In genomic region chr11:96290705-96291355, GRCm38 (mm10) we compare ENCODE assay signal across 28 mouse cellular contexts. TPM values are rescaled to one million over a fixed set of nuclear protein-coding genes. Genes with fewer than 3 reads are reported as not detected.
A peak's percentile ranks its signal among the peaks of the same experiment; 100 is the strongest.
DNase-seq lines count a peak whose midpoint lies in the region; ATAC-seq and TF ChIP-seq lines count a peak whose summit lies in the region.
"Had no signal": no experiment of that assay in that cellular context is flagged by ENCODE, and none has a peak within 500 bp of the region (broad histone marks: within the 10 kb centered on the region; RNA-seq: fewer than 3 reads in every experiment).

No protein-coding gene starts in this region.

- H3K27me3 ChIP-seq in intestine, embryonic 14.5 days (replicated peaks; ENCODE audit: control insufficient read depth, insufficient read depth, low read length), result peaks cover 73% of the 10 kb centered on the region
- H3K27me3 ChIP-seq in intestine, embryonic 16.5 days (replicated peaks; ENCODE audit: control insufficient read depth, insufficient read depth, low read length), result peaks cover 37% of the 10 kb centered on the region
- no peaks in the 10 kb centered on the region for H3K27me3 ChIP-seq in kidney, embryonic 16.5 days (ENCODE audit: insufficient read depth, low read length)
- H3K27me3 ChIP-seq in kidney, postnatal 0 days (ENCODE audit: insufficient read depth, low read length), result no peaks in the 10 kb centered on the region
- H3K27me3 ChIP-seq in neural tube, embryonic 14.5 days (ENCODE audit: control insufficient read depth, insufficient read depth, low read length), result no peaks in the 10 kb centered on the region

- no peak for TF ChIP-seq CTCF in kidney, postnatal 0 days (IDR thresholded peaks at IDR 0.05; ENCODE audit: low read depth)

- peak overlapping the region; percentile 20 for H3K9ac ChIP-seq in intestine, embryonic 14.5 days (ENCODE audit: low read length)
- H3K9ac ChIP-seq in intestine, embryonic 16.5 days (ENCODE audit: low read depth, low read length), result no peak overlapping the region
- H3K9ac ChIP-seq in kidney, embryonic 16.5 days (replicated peaks; ENCODE audit: low read length), result peak overlapping the region; percentile 99
- H3K9ac ChIP-seq in kidney, postnatal 0 days (ENCODE audit: low read depth, low read length), result peak overlapping the region; percentile 98
- H3K9ac ChIP-seq in neural tube, embryonic 14.5 days (replicated peaks; ENCODE audit: low read depth, low read length), result peak overlapping the region; percentile 100
- H3K9ac ChIP-seq: heart, embryonic 12.5 days; liver, embryonic 14.5 days; lung, embryonic 14.5 days; midbrain, embryonic 13.5 days had no signal

- no peak for ATAC-seq in intestine, embryonic 14.5 days (replicated peaks; ENCODE audit: low FRiP score, low TSS enrichment, low read depth)
- ATAC-seq in intestine, embryonic 16.5 days, result no peak
- no peak for ATAC-seq in kidney, embryonic 16.5 days (ENCODE audit: low FRiP score, low TSS enrichment)
- ATAC-seq in kidney, postnatal 0 days (replicated peaks; ENCODE audit: low FRiP score, low read depth), result no peak
- ATAC-seq in neural tube, embryonic 14.5 days (ENCODE audit: low read depth), result no peak
- ATAC-seq: activated CD4-positive, CD25-positive, alpha-beta regulatory T cell, adult 4 months; forebrain, embryonic 14.5 days; midbrain, embryonic 13.5 days had no signal

- H3K9me3 ChIP-seq in intestine, embryonic 14.5 days (ENCODE audit: control insufficient read depth, low read length), result no peaks in the 10 kb centered on the region
- H3K9me3 ChIP-seq in intestine, embryonic 16.5 days (ENCODE audit: control insufficient read depth, low read length), result no peaks in the 10 kb centered on the region
- no peaks in the 10 kb centered on the region for H3K9me3 ChIP-seq in kidney, embryonic 16.5 days (ENCODE audit: low read length)
- H3K9me3 ChIP-seq in kidney, postnatal 0 days (replicated peaks; ENCODE audit: low read length), result no peaks in the 10 kb centered on the region
- H3K9me3 ChIP-seq in neural tube, embryonic 14.5 days (ENCODE audit: control insufficient read depth, low read length), result no peaks in the 10 kb centered on the region
- H3K9me3 ChIP-seq: heart, embryonic 12.5 days; megakaryocyte, embryonic 14.5 days; midbrain, embryonic 13.5 days had no signal

- no peak overlapping the region for H3K4me3 ChIP-seq in intestine, embryonic 14.5 days (ENCODE audit: low read depth, low read length)
- H3K4me3 ChIP-seq in intestine, embryonic 16.5 days (ENCODE audit: low read length), result no peak overlapping the region
- peak overlapping the region; percentile 37 for H3K4me3 ChIP-seq in kidney, embryonic 16.5 days (ENCODE audit: low read length)
- H3K4me3 ChIP-seq in kidney, postnatal 0 days (replicated peaks; ENCODE audit: low read depth, low read length), result peak overlapping the region; percentile 83
- H3K4me3 ChIP-seq in neural tube, embryonic 14.5 days (ENCODE audit: low read depth, low read length), result peak overlapping the region; percentile 95
- H3K4me3 ChIP-seq: heart, embryonic 12.5 days; left cerebral cortex, adult 2 months; megakaryocyte, embryonic 14.5 days; midbrain, embryonic 13.5 days had no signal

- H3K4me2 ChIP-seq in intestine, embryonic 14.5 days (ENCODE audit: low read length), result peak overlapping the region; percentile 30
- no peak overlapping the region for H3K4me2 ChIP-seq in intestine, embryonic 16.5 days (ENCODE audit: low read depth, low read length)
- H3K4me2 ChIP-seq in kidney, embryonic 16.5 days (replicated peaks; ENCODE audit: low read depth, low read length), result peak overlapping the region; percentile 90
- peak overlapping the region; percentile 96 for H3K4me2 ChIP-seq in kidney, postnatal 0 days (ENCODE audit: low read length)
- peak overlapping the region; percentile 100 for H3K4me2 ChIP-seq in neural tube, embryonic 14.5 days (ENCODE audit: low read depth, low read length)
- H3K4me2 ChIP-seq: heart, embryonic 12.5 days; lung, embryonic 14.5 days; midbrain, embryonic 13.5 days had no signal

- H3K36me3 ChIP-seq in intestine, embryonic 14.5 days (ENCODE audit: control insufficient read depth, insufficient read depth, low read length), result no peaks in the 10 kb centered on the region
- no peaks in the 10 kb centered on the region for H3K36me3 ChIP-seq in intestine, embryonic 16.5 days (ENCODE audit: control insufficient read depth, insufficient read depth, low read length)
- no peaks in the 10 kb centered on the region for H3K36me3 ChIP-seq in kidney, embryonic 16.5 days (ENCODE audit: insufficient read depth, low read length)
- no peaks in the 10 kb centered on the region for H3K36me3 ChIP-seq in kidney, postnatal 0 days (ENCODE audit: insufficient read depth, low read length)
- H3K36me3 ChIP-seq in neural tube, embryonic 14.5 days (ENCODE audit: control insufficient read depth, insufficient read depth, low read length), result no peaks in the 10 kb centered on the region
- H3K36me3 ChIP-seq: heart, embryonic 12.5 days; midbrain, embryonic 13.5 days had no signal

- peaks cover 15% of the 10 kb centered on the region for H3K4me1 ChIP-seq in intestine, embryonic 14.5 days (replicated peaks; ENCODE audit: control insufficient read depth, insufficient read depth, low read length)
- H3K4me1 ChIP-seq in intestine, embryonic 16.5 days (ENCODE audit: control insufficient read depth, insufficient read depth, low read length), result peaks cover 15% of the 10 kb centered on the region
- peaks cover 41% of the 10 kb centered on the region for H3K4me1 ChIP-seq in kidney, embryonic 16.5 days (ENCODE audit: insufficient read depth, low read length)
- peaks cover 22% of the 10 kb centered on the region; the same call in 1 of the 2 replicates for H3K4me1 ChIP-seq in kidney, postnatal 0 days (replicated peaks; ENCODE audit: insufficient read depth, low read length)
- peaks cover 18% of the 10 kb centered on the region for H3K4me1 ChIP-seq in neural tube, embryonic 14.5 days (ENCODE audit: control insufficient read depth, insufficient read depth, low read length)

- peak overlapping the region; percentile 79; the same call in 1 of the 2 replicates for H3K27ac ChIP-seq in intestine, embryonic 14.5 days (ENCODE audit: low read depth)
- no peak overlapping the region; the same call in 1 of the 2 replicates for H3K27ac ChIP-seq in intestine, embryonic 16.5 days (ENCODE audit: low read length)
- H3K27ac ChIP-seq in kidney, embryonic 16.5 days (ENCODE audit: low read length), result peak overlapping the region; percentile 100
- H3K27ac ChIP-seq in kidney, postnatal 0 days, result peak overlapping the region; percentile 99
- H3K27ac ChIP-seq in neural tube, embryonic 14.5 days (ENCODE audit: low read depth, low read length), result peak overlapping the region; percentile 100
- H3K27ac ChIP-seq: left cerebral cortex, adult 2 months; liver, embryonic 14.5 days; midbrain, embryonic 13.5 days had no signal

- no peak for DNase-seq in intestine, embryonic 14.5 days (ENCODE audit: low spot score)
- no peak for DNase-seq in kidney, adult 8-10 months
- DNase-seq in kidney, postnatal 0 days (ENCODE audit: low spot score), result no peak
- no peak for DNase-seq in embryo, embryonic 10 days (ENCODE audit: low spot score)
- no peak for DNase-seq in heart, adult 8-10 months (ENCODE audit: low spot score)
- DNase-seq: adrenal gland, postnatal 10 days; cerebellum, adult 8-10 months; cerebellum, postnatal 36 days; gastrocnemius, postnatal 14 days; heart, adult 11 months; heart, postnatal 10 days; lung, postnatal 36 days; right cerebral cortex, postnatal 14 days; thymus, postnatal 14 days had no signal

- 39% methylated on average over 17 of the region's 17 CpGs for WGBS in intestine, embryonic 14.5 days
- WGBS in intestine, embryonic 16.5 days, result 33% methylated on average over 17 of the region's 17 CpGs
- WGBS in kidney, embryonic 16.5 days, result 23% methylated on average over 17 of the region's 17 CpGs
- 29% methylated on average over 17 of the region's 17 CpGs for WGBS in kidney, postnatal 0 days
- WGBS in neural tube, embryonic 14.5 days, result 7% methylated on average over 17 of the region's 17 CpGs

RNA-seq across cellular contexts. Expression of gene Hoxb6, which starts 1.4 kb away (rescaled TPM):
- polyA plus RNA-seq in intestine, embryonic 14.5 days (2014; fragmentation: Nextera tagmentation; extraction: Ambion mirVana), result 18.1 and 24.1 TPM in 2 replicates
- polyA plus RNA-seq in intestine, embryonic 16.5 days (2015; fragmentation: Nextera tagmentation; extraction: Ambion mirVana), result 11.1 and 11.3 TPM in 2 replicates
- 50.3 and 55.7 TPM in 2 replicates for polyA plus RNA-seq in kidney, embryonic 16.5 days (2015; fragmentation: Nextera tagmentation; extraction: Ambion mirVana)
- 45.0 and 47.8 TPM in 2 replicates for polyA plus RNA-seq in kidney, postnatal 0 days (2015; fragmentation: Nextera tagmentation; extraction: Ambion mirVana)
- polyA plus RNA-seq in neural tube, embryonic 14.5 days (2014; fragmentation: Nextera tagmentation; extraction: Ambion mirVana), result 138 and 141 TPM in 2 replicates
- not detected for total RNA-seq in heart, adult 8-10 months (2022)
- total RNA-seq: heart, postnatal 10 days; layer of hippocampus, postnatal 10 days; left cerebral cortex, adult 2 months; left cerebral cortex, postnatal 36 days had no signal
- polyA plus RNA-seq: activated CD4-positive, CD25-positive, alpha-beta regulatory T cell, adult 4 months; forebrain, embryonic 14.5 days; heart, embryonic 12.5 days; midbrain, embryonic 13.5 days had no signal

RNA-seq across cellular contexts. Expression of gene Hoxb7, which starts 4.4 kb away (rescaled TPM):
- 11.7 and 13.2 TPM in 2 replicates for polyA plus RNA-seq in intestine, embryonic 14.5 days (2014; fragmentation: Nextera tagmentation; extraction: Ambion mirVana)
- polyA plus RNA-seq in intestine, embryonic 16.5 days (2015; fragmentation: Nextera tagmentation; extraction: Ambion mirVana), result 10.0 and 11.3 TPM in 2 replicates
- polyA plus RNA-seq in kidney, embryonic 16.5 days (2015; fragmentation: Nextera tagmentation; extraction: Ambion mirVana), result 60.9 and 68.3 TPM in 2 replicates
- polyA plus RNA-seq in kidney, postnatal 0 days (2015; fragmentation: Nextera tagmentation; extraction: Ambion mirVana), result 56.1 and 58.9 TPM in 2 replicates
- 120 and 133 TPM in 2 replicates for polyA plus RNA-seq in neural tube, embryonic 14.5 days (2014; fragmentation: Nextera tagmentation; extraction: Ambion mirVana)
- not detected for total RNA-seq in heart, adult 8-10 months (2022)
- total RNA-seq: heart, postnatal 10 days; layer of hippocampus, postnatal 10 days; left cerebral cortex, adult 2 months; left cerebral cortex, postnatal 36 days had no signal
- polyA plus RNA-seq: activated CD4-positive, CD25-positive, alpha-beta regulatory T cell, adult 4 months; forebrain, embryonic 14.5 days; midbrain, embryonic 13.5 days had no signal

RNA-seq across cellular contexts. Expression of gene Hoxb8, which starts 9.1 kb away (rescaled TPM):
- 1.5 and 1.7 TPM in 2 replicates for polyA plus RNA-seq in intestine, embryonic 14.5 days (2014; fragmentation: Nextera tagmentation; extraction: Ambion mirVana)
- polyA plus RNA-seq in intestine, embryonic 16.5 days (2015; fragmentation: Nextera tagmentation; extraction: Ambion mirVana), result 0.71 and 0.97 TPM in 2 replicates
- polyA plus RNA-seq in kidney, embryonic 16.5 days (2015; fragmentation: Nextera tagmentation; extraction: Ambion mirVana), result 9.5 and 12.9 TPM in 2 replicates
- polyA plus RNA-seq in kidney, postnatal 0 days (2015; fragmentation: Nextera tagmentation; extraction: Ambion mirVana), result 8.7 and 12.2 TPM in 2 replicates
- 78.6 and 120 TPM in 2 replicates for polyA plus RNA-seq in neural tube, embryonic 14.5 days (2014; fragmentation: Nextera tagmentation; extraction: Ambion mirVana)
- total RNA-seq in heart, adult 8-10 months (2022), result not detected
- total RNA-seq: heart, postnatal 10 days; layer of hippocampus, postnatal 10 days; left cerebral cortex, adult 2 months; left cerebral cortex, postnatal 36 days had no signal
- polyA plus RNA-seq: activated CD4-positive, CD25-positive, alpha-beta regulatory T cell, adult 4 months; embryonic facial prominence, embryonic 14.5 days; forebrain, embryonic 14.5 days; heart, embryonic 12.5 days; midbrain, embryonic 13.5 days had no signal

RNA-seq across cellular contexts. Expression of gene Hoxb5, which starts 12.3 kb away (rescaled TPM):
- 49.6 and 51.6 TPM in 2 replicates for polyA plus RNA-seq in intestine, embryonic 14.5 days (2014; fragmentation: Nextera tagmentation; extraction: Ambion mirVana)
- polyA plus RNA-seq in intestine, embryonic 16.5 days (2015; fragmentation: Nextera tagmentation; extraction: Ambion mirVana), result 26.4 and 28.7 TPM in 2 replicates
- polyA plus RNA-seq in kidney, embryonic 16.5 days (2015; fragmentation: Nextera tagmentation; extraction: Ambion mirVana), result 19.2 and 24.3 TPM in 2 replicates
- polyA plus RNA-seq in kidney, postnatal 0 days (2015; fragmentation: Nextera tagmentation; extraction: Ambion mirVana), result 10.2 and 12.9 TPM in 2 replicates
- polyA plus RNA-seq in neural tube, embryonic 14.5 days (2014; fragmentation: Nextera tagmentation; extraction: Ambion mirVana), result 49.1 and 52.4 TPM in 2 replicates
- total RNA-seq in heart, adult 8-10 months (2022), result under 1 TPM in 1 of 4 experiments, not detected in 3; 0.11 TPM
- total RNA-seq: layer of hippocampus, postnatal 10 days; left cerebral cortex, adult 2 months; left cerebral cortex, postnatal 36 days had no signal
- polyA plus RNA-seq: activated CD4-positive, CD25-positive, alpha-beta regulatory T cell, adult 4 months; forebrain, embryonic 14.5 days had no signal

RNA-seq across cellular contexts. Expression of gene Hoxb9, which starts 19.6 kb away (rescaled TPM):
- 1.0 and 1.1 TPM in 2 replicates for polyA plus RNA-seq in intestine, embryonic 14.5 days (2014; fragmentation: Nextera tagmentation; extraction: Ambion mirVana)
- polyA plus RNA-seq in intestine, embryonic 16.5 days (2015; fragmentation: Nextera tagmentation; extraction: Ambion mirVana), result 0.99 and 1.2 TPM in 2 replicates
- polyA plus RNA-seq in kidney, embryonic 16.5 days (2015; fragmentation: Nextera tagmentation; extraction: Ambion mirVana), result 21.5 and 24.5 TPM in 2 replicates
- polyA plus RNA-seq in kidney, postnatal 0 days (2015; fragmentation: Nextera tagmentation; extraction: Ambion mirVana), result 22.6 and 23.1 TPM in 2 replicates
- 106 and 114 TPM in 2 replicates for polyA plus RNA-seq in neural tube, embryonic 14.5 days (2014; fragmentation: Nextera tagmentation; extraction: Ambion mirVana)
- total RNA-seq in heart, adult 8-10 months (2022), result not detected
- total RNA-seq: heart, postnatal 10 days; layer of hippocampus, postnatal 10 days; left cerebral cortex, adult 2 months; left cerebral cortex, postnatal 36 days had no signal
- polyA plus RNA-seq: forebrain, embryonic 14.5 days; midbrain, embryonic 13.5 days had no signal

Comparison
In these comparisons a context has a peak if more than half of its experiments do, and no peak if none do; other contexts are left out.
1. H3K4me3 ChIP-seq: peak in kidney, embryonic 16.5 days (single experiment), kidney, postnatal 0 days (single experiment) and neural tube, embryonic 14.5 days (single experiment); none in intestine, embryonic 14.5 days (single experiment) and intestine, embryonic 16.5 days (single experiment).